Mouse (Mus musculus) frontal cortex, postnatal 25 days (tissue): ENCODE measurements around the gene Ppp1r18.
A peak's percentile ranks its signal among the peaks of the same experiment; 100 is the strongest.

Experiments used
- DNase-seq, 2 experiments: peaks; one replicate each; pipeline ENCODE4 v3.0.0; 2022; ENCODE audit warnings: low spot score in 2 of 2

Gene Ppp1r18

GRCm38 (mm10) chr17:35869346-35870067 lies 4.1 kb downstream of the Ppp1r18 start:
- no peak for DNase-seq

DNA sequence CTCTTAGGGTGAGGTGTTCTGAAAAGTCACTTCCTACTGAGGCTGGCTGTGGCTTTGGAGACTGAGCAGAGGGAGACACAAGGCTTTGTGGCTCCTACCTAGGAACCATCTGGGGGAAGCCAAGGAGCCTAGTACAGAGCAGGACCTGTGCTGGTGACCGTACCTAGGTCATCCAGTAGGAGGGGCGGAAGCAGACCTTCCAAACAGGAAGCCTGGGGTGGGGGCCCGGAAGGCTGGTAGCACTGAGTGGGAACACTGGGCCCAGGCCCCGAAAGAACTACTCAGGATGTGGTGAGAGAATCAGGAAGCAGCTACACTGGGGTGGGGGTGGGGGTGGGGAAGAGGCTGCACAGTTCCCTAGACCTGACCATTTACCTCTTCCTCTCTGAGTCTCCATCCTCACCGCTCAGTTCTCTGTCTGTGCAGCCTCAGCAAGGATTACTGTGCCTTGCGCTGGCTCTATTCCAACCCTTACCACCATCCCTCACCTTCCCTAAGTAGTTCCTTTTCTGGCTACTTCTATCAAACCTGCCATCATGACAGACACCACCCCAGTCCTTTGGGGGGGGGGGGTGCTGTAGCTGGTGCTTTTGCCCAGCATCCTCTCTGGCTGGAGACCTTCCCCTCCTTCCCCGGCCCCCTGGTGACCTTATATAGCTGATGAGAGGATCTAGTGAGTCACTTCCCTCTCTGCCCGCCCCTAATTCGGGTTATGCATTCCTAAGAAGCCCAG lies 4.9 kb downstream of the Ppp1r18 start:
- DNase-seq = no peak

DNA sequence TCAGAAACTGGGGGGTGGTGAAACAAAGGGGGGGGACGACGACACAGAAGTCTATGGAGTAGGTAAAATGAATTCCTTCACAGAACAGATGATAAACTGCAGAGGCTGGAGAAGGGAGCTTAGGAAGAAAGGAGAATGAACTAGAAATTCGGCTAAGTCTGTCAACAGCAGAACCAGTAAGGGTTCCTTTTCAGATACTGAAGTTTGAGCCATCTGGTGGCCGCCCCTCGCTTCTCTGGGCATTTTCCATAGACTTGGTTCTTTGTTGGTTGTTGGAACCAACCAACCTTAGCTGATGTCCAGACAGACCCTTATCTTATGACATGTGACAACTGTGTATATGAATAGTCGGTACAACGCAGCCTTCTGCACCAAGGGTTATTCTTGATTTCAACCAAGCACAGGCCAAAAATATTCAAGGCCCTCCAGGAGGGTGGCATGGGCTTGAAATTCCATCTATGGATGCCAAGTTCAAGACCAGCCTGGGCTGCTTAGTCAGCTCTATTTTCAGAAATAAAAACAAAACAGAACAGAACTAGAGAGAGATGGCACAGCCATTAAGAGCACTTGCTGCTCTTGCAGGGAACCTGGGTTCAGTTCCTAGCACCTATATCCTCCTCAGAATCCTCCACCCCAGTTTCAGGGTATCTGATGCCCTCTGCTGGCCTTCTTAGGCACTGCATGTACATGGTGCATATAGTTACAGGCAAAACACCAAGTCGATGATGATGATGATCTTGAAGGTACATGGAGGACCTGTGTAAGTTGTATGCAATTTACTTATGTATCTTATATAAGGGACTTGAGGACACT lies 5.7 kb downstream of the Ppp1r18 start:
- no peak for DNase-seq

DNA sequence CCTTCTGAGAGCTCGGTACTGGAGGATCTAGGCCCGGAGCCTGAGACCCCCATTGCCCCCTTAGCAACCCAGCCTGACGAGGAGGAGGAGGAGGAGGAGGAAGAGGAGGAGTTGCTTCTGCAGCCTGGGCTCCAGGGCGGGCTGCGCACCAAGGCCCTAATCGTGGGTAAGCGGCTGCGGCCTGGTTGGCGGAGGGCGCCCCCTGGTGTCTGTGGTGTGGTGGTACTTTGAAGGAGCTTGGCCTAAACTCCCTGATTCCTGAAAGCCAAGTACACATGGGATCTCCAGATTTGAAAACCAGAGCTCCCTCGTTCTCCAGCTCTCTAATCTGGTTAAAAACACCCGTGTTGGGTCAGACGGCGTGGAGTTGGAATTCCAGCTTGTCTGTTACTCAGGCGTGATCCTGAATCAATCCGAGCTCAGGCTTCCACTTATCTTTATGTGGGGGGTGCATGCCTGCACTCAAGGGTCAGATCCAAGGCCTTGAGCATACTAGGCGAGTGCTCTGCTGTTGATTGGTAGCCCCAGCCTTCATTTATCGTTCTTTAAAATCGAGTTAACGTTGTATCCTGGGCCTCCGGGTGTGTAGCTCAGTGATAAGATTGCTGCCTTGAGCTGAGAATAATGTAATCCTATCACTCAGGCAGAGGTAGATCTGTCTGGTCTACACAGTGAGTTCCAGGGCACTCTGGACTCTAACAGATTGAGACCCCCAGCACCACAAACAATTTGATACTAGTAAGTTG lies 8.6 kb downstream of the Ppp1r18 start:
- DNase-seq = peak; percentile 60 to 85

DNA sequence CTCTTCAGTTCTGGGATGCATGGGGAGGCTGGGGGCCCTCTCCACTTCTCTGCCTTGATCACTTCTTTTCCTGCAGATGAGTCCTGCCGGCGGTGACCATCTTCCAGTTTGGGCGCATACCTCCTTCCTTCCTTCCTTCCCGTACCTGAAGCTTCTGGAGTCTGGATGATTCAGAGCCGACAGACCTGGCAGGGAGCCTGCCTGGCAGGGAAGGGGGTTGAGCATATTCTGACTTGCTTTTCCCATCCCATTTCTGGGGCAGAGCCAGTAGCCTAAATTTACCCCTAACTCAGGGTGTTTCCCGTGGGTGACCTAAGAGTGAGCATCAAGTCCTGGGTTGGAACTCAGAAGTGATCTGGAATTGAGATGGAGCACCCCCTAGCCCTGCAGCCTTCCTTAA lies 9.3 kb downstream of the Ppp1r18 start:
- DNase-seq = no peak

- peak; percentile 89 to 94 for DNase-seq
Measured at GRCm38 (mm10) chr17:35879245-35880057, 14.1 kb downstream of the Ppp1r18 start, which contains the start of gene Dhx16. TSS of gene Dhx16 (plus strand) at chr17:35879819.

GRCm38 (mm10) chr17:35882924-35883323 lies 17.5 kb downstream of the Ppp1r18 start:
- no peak for DNase-seq

DNA sequence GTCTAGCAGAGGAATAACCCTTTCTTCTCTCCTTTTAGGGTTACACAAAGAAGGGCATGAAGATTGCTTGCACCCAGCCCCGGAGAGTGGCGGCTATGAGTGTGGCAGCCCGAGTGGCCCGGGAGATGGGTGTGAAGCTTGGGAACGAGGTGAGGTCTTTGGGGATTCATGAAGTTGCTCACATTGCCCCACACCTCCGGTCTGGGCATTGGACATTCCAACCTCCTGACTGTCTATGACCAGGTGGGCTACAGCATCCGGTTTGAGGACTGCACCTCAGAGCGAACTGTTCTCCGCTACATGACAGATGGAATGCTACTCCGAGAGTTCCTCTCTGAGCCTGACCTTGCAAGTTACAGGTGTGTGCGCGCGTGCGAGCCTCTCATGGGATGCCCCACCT lies 18.4 kb downstream of the Ppp1r18 start:
- DNase-seq = no peak

DNA sequence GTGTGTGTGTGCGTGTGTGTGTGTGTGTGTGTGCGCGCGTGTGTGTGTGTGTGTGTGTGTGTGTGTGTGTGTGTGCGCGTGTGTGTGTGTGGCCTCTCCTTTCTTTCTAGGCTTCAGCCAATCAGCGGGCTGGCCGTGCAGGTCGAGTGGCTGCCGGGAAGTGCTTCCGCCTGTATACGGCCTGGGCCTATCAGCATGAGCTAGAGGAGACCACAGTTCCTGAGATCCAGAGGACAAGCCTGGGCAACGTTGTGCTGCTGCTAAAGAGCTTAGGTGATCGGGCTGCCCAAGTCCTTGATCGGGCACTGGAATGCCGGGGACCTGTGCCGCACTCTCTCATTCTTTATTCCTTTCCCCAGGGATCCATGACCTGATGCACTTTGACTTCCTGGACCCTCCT lies 22.3 kb downstream of the Ppp1r18 start:
- no peak for DNase-seq

DNA sequence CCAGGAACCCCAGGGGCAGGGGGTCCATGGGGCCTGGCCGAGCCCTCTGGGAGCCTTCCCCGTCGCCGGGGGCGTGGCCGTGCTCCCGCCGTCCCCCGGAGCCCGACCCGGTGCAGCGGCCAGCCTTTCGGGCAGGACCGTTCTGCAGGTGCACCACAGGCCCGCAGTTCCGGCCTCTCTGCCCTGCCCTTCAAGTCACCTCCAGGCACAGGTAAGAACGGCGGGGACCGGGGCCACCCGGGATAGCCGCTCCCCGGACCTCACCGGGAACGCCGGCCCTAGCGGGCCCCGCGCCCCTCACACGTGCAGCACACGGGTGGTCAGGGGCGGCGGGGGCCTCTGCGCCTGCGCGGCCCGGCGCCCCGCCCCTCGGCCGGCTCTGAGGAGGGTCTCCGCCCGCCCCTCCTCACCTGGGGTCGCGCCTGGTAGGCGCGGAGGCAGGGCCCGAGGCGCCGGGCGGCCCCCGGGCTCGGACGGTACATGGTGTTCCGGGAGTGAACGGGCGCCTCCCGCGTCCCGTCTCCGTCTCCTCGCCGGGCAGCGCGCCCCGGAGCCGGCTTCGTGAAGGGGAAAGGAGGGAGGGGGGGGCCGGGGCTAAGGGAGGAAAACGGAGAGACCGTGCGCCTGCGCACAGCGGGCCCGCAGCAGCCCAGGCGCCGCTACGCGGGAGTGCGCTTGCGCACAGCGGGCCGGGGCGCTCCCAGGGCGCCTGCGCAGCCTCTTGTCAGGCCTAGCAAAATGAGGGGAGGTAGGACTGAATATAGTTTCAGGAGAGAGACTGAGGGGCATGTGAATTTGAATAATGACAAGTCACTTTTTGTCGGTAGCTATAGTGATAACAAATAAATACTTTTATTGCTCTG lies 31.6 kb downstream of the Ppp1r18 start, which contains the start of gene 2310061I04Rik:
Gene 2310061I04Rik, minus strand, starts transcription at position 651 of the 863 bp plus-strand sequence.
- DNase-seq = peak; percentile 70 to 80

- no peak for DNase-seq
Measured at GRCm38 (mm10) chr17:35897644-35898573, 32.5 kb downstream of the Ppp1r18 start.

DNA sequence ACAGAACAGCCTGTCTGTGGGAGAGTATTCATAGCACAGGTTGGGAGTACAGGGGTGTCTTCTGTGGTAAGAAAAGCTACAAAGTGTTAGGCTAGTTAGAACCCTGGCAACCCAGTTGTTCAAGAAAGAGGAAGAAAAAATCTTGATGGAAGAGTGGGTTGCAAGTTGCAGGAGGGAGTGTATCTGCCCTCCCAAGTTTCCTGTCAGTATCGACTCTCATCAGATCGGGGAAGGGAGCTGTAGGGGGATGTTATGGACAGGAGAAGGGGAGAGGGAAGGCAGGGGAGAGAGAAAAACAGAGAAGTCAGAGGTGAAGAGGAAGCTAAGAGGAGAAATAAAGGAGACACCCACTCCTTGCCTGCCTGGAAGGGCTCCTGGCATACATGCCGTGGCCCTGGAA lies 35.2 kb downstream of the Ppp1r18 start:
- DNase-seq = no peak

DNA sequence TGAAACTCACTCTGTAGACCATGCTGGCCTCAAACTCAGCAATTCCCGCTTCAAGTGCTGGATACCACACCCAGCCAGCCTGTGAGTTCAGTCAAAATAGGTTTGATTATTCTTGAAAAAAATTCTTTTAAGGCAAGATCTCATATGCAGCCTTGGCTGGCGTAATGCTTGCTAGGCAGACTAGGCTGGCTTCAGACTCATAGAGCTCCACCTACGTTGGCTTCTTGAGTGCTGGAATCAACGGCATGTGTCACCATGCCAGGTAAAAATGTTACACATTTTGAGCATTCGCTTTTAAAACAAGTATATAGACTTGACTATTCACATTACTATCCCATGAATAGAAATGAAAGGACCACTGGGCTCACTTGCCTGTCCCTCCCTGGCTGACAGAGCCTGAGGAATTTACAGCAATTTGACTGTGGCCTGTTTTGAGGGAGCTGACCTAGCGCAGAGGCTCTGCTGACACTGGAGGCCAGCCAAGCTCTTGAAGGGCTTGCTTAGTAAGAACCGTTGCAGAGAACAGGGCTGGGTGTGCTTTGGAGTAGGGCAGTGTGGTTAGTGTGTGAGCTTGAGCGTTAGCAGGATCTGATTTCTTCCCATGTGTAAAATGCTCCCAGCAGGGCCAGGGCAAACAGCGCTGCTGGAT lies 38.1 kb downstream of the Ppp1r18 start:
- no peak for DNase-seq

GRCm38 (mm10) chr17:35903992-35904355 lies 38.6 kb downstream of the Ppp1r18 start:
- no peak for DNase-seq

GRCm38 (mm10) chr17:35905587-35905986 lies 40.2 kb downstream of the Ppp1r18 start:
- DNase-seq = no peak

- no peak for DNase-seq
Measured at GRCm38 (mm10) chr17:35907609-35908008, 42.2 kb downstream of the Ppp1r18 start.

DNA sequence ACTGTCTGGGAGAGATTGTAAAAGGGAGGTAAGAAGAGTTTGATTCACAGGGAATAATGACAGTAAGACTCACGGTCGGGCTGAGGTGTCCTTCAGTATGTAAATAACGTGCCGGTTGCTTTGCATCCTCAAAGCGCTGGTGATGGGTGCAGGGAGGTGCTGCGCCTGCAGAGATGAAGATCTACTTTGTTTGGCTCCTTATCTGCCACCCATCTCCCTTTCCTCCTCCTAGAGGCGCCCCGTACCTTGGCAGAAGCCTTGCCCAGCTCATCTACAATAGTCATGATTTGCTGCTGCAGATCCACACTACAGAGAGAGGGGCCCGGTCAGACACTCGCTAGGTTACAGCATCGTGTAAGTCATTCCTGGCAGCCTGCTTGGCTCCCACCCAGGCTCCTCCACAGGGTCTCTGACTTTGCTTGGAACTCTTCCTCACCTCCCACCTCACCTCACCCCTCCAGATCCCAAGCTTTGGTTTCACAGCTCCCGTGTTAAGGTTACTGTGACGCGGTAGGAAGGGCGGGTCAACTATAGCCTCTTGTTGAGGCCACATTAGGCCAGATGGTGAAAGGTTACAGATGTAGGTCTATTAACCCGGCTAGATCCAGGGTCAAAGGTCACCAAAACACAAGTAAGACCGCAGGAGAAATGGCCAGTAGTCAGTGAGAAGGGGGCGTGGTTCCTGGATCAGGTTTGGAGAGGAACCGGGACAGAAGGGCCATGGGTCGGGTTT lies 44.0 kb downstream of the Ppp1r18 start:
- DNase-seq = no peak
